ENCODE assay signal across 8 mouse cellular contexts in the genomic region with DNA sequence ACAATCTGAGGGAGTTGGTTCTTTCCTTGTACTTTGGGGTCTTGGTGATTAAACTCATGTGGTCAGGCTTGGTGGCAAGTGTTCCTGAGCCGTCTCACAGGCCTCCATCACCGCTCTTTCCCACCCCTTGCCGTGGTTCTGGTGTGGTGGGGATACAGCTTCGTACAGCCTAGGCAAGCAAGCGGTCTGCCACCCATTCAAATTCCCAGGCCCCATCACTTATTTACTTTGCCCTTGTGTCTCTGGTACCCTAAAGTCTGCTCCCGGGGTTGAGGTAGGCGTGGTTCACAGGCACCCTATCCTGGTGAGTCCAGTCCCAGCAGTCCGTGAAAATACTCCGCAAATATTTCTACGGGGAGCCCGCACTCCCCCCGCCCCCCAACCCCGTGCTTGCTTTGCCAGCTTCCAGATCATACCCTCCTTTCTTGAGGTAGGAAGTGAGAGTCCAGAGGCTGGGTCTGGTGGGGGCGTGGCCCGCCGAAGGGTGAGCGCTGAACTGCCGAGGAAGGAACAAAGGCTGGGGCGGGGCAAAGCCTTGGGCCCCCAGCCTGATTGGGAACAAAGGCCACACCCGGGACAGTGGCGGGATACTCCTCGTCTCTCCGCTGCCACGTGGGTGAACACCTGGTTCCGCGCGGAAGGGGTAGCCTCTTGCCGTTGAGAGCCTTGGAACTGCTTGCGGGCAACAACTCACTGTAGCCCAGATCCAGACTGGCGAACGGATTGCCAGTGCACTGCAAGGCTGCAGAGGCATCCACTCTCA. TPM values are rescaled to one million over a fixed set of nuclear protein-coding genes. Genes with fewer than 3 reads are reported as not detected.
DNase-seq lines count a peak whose midpoint lies in the region; ATAC-seq lines count a peak whose summit lies in the region.

No protein-coding gene starts in this region.

- DNase-seq in CD4-positive helper T cell, adult 2 months (ENCODE audit: low read depth, low spot score) = peak; percentile 81
- peak; percentile 70 for DNase-seq in adrenal gland, adult 8-10 months
- peak; percentile 88 for DNase-seq in lung, postnatal 36 days
- peak; percentile 88 for DNase-seq in retina, postnatal 1 day
- DNase-seq in urinary bladder, postnatal 36 days (ENCODE audit: low spot score in 2 of 2) = peak; percentile 69 to 81

- H3K4me1 ChIP-seq in embryonic facial prominence, embryonic 12.5 days = peaks cover 15% of the 10 kb centered on the region
- peaks cover 11 to 15% of the 10 kb centered on the region in 2 experiments for H3K4me1 ChIP-seq in heart, embryonic 14.5 days (ENCODE audit: control insufficient read depth in 2 of 2, insufficient read depth in 2 of 2, low read length in 2 of 2)
- H3K4me1 ChIP-seq in kidney, embryonic 16.5 days (ENCODE audit: insufficient read depth, low read length) = peaks cover 15% of the 10 kb centered on the region

- H3K4me3 ChIP-seq in embryonic facial prominence, embryonic 12.5 days = peak overlapping the region; percentile 93
- peak overlapping the region; percentile 86 to 95 for H3K4me3 ChIP-seq in heart, embryonic 14.5 days (ENCODE audit: control insufficient read depth in 1 of 2, insufficient read depth in 1 of 2, low read depth in 1 of 2, low read length in 2 of 2)
- H3K4me3 ChIP-seq in kidney, embryonic 16.5 days (ENCODE audit: low read length) = peak overlapping the region; percentile 95

- H3K36me3 ChIP-seq in embryonic facial prominence, embryonic 12.5 days = peaks cover 26% of the 10 kb centered on the region
- peaks cover 27% of the 10 kb centered on the region for H3K36me3 ChIP-seq in heart, embryonic 14.5 days (ENCODE audit: control insufficient read depth, insufficient read depth, low read length)
- peaks cover 25% of the 10 kb centered on the region for H3K36me3 ChIP-seq in kidney, embryonic 16.5 days (ENCODE audit: insufficient read depth, low read length)

- no peaks in the 10 kb centered on the region for H3K9me3 ChIP-seq in embryonic facial prominence, embryonic 12.5 days
- no peaks in the 10 kb centered on the region for H3K9me3 ChIP-seq in heart, embryonic 14.5 days (ENCODE audit: control insufficient read depth, low read length)
- H3K9me3 ChIP-seq in kidney, embryonic 16.5 days (ENCODE audit: low read length) = no peaks in the 10 kb centered on the region

- peak overlapping the region; percentile 66 for H3K9ac ChIP-seq in embryonic facial prominence, embryonic 12.5 days
- H3K9ac ChIP-seq in heart, embryonic 14.5 days (ENCODE audit: low read length) = peak overlapping the region; percentile 95
- H3K9ac ChIP-seq in kidney, embryonic 16.5 days (replicated peaks; ENCODE audit: low read length) = peak overlapping the region; percentile 98

- peak overlapping the region; percentile 100 for H3K27ac ChIP-seq in embryonic facial prominence, embryonic 12.5 days
- H3K27ac ChIP-seq in heart, embryonic 14.5 days (replicated peaks in 1 of 2; ENCODE audit: control insufficient read depth in 1 of 2, insufficient read depth in 1 of 2, low read depth in 2 of 2, low read length in 2 of 2) = peak overlapping the region; percentile 84 to 98
- peak overlapping the region; percentile 100 for H3K27ac ChIP-seq in kidney, embryonic 16.5 days (ENCODE audit: low read length)

- H3K4me2 ChIP-seq in embryonic facial prominence, embryonic 12.5 days (replicated peaks) = peak overlapping the region; percentile 99
- peak overlapping the region; percentile 92 for H3K4me2 ChIP-seq in heart, embryonic 14.5 days (ENCODE audit: low read length)
- H3K4me2 ChIP-seq in kidney, embryonic 16.5 days (replicated peaks; ENCODE audit: low read depth, low read length) = peak overlapping the region; percentile 98

- WGBS in embryonic facial prominence, embryonic 12.5 days = 3% methylated on average over 31 of the region's 31 CpGs
- WGBS in heart, embryonic 14.5 days = 5% methylated on average over 31 of the region's 31 CpGs
- 3% methylated on average over 31 of the region's 31 CpGs for WGBS in kidney, embryonic 16.5 days

- ATAC-seq in embryonic facial prominence, embryonic 12.5 days (ENCODE audit: insufficient number of reproducible peaks, insufficient read depth, low FRiP score, low TSS enrichment) = peak; percentile 65
- peak; percentile 49 for ATAC-seq in heart, embryonic 14.5 days (ENCODE audit: insufficient number of reproducible peaks, insufficient read depth, low FRiP score, low read depth)
- peak; percentile 79 for ATAC-seq in kidney, embryonic 16.5 days (ENCODE audit: low FRiP score, low TSS enrichment)

- H3K27me3 ChIP-seq in embryonic facial prominence, embryonic 12.5 days = no peaks in the 10 kb centered on the region
- H3K27me3 ChIP-seq in heart, embryonic 14.5 days (ENCODE audit: control insufficient read depth, insufficient read depth, low read length) = no peaks in the 10 kb centered on the region
- H3K27me3 ChIP-seq in kidney, embryonic 16.5 days (ENCODE audit: insufficient read depth, low read length) = no peaks in the 10 kb centered on the region

RNA-seq across cellular contexts. Expression of gene Chmp2a, which starts 11.7 kb away (rescaled TPM):
- total RNA-seq in adrenal gland, adult 8-10 months (2022) = 100 to 1,000 TPM; 235 to 249 (median 240) TPM
- 121 and 127 TPM in 2 replicates for polyA plus RNA-seq in embryonic facial prominence, embryonic 12.5 days (2016; fragmentation: Nextera tagmentation; extraction: Ambion mirVana)
- polyA plus RNA-seq in heart, embryonic 14.5 days (2014; fragmentation: Nextera tagmentation; extraction: Ambion mirVana) = 153 and 165 TPM in 2 replicates
- polyA plus RNA-seq in kidney, embryonic 16.5 days (2015; fragmentation: Nextera tagmentation; extraction: Ambion mirVana) = 159 and 162 TPM in 2 replicates

RNA-seq across cellular contexts. Expression of gene Zbtb45, which starts 13.1 kb away (rescaled TPM):
- 10 to 100 TPM; 15.2 to 19.9 (median 17.5) TPM for total RNA-seq in adrenal gland, adult 8-10 months (2022)
- polyA plus RNA-seq in embryonic facial prominence, embryonic 12.5 days (2016; fragmentation: Nextera tagmentation; extraction: Ambion mirVana) = 28.8 and 29.9 TPM in 2 replicates
- polyA plus RNA-seq in heart, embryonic 14.5 days (2014; fragmentation: Nextera tagmentation; extraction: Ambion mirVana) = 12.8 and 17.2 TPM in 2 replicates
- polyA plus RNA-seq in kidney, embryonic 16.5 days (2015; fragmentation: Nextera tagmentation; extraction: Ambion mirVana) = 28.3 and 29.2 TPM in 2 replicates

RNA-seq across cellular contexts. Expression of gene Ube2m, which starts 15.1 kb away (rescaled TPM):
- 100 to 1,000 TPM; 168 to 169 (median 168) TPM for total RNA-seq in adrenal gland, adult 8-10 months (2022)
- 166 and 183 TPM in 2 replicates for polyA plus RNA-seq in embryonic facial prominence, embryonic 12.5 days (2016; fragmentation: Nextera tagmentation; extraction: Ambion mirVana)
- polyA plus RNA-seq in heart, embryonic 14.5 days (2014; fragmentation: Nextera tagmentation; extraction: Ambion mirVana) = 151 and 180 TPM in 2 replicates
- 30.4 and 54.9 TPM in 2 replicates for polyA plus RNA-seq in kidney, embryonic 16.5 days (2015; fragmentation: Nextera tagmentation; extraction: Ambion mirVana)

RNA-seq across cellular contexts. Expression of gene Trim28, which starts 24.0 kb away (rescaled TPM):
- total RNA-seq in adrenal gland, adult 8-10 months (2022) = 100 to 1,000 TPM; 223 to 300 (median 260) TPM
- polyA plus RNA-seq in embryonic facial prominence, embryonic 12.5 days (2016; fragmentation: Nextera tagmentation; extraction: Ambion mirVana) = 480 and 495 TPM in 2 replicates
- 210 and 224 TPM in 2 replicates for polyA plus RNA-seq in heart, embryonic 14.5 days (2014; fragmentation: Nextera tagmentation; extraction: Ambion mirVana)
- polyA plus RNA-seq in kidney, embryonic 16.5 days (2015; fragmentation: Nextera tagmentation; extraction: Ambion mirVana) = 245 TPM in 2 replicates

RNA-seq across cellular contexts. Expression of gene Slc27a5, which starts 25.0 kb away (rescaled TPM):
- total RNA-seq in adrenal gland, adult 8-10 months (2022) = under 1 TPM in 2 of 4 experiments, not detected in 2; 0.18 to 0.32 TPM
- polyA plus RNA-seq in embryonic facial prominence, embryonic 12.5 days (2016; fragmentation: Nextera tagmentation; extraction: Ambion mirVana) = 0.09 TPM in 1 of 2 replicates, not detected in the other
- 0.08 TPM in 1 of 2 replicates, not detected in the other for polyA plus RNA-seq in heart, embryonic 14.5 days (2014; fragmentation: Nextera tagmentation; extraction: Ambion mirVana)
- 0.11 and 0.40 TPM in 2 replicates for polyA plus RNA-seq in kidney, embryonic 16.5 days (2015; fragmentation: Nextera tagmentation; extraction: Ambion mirVana)

Comparison
In these comparisons a context has a peak if more than half of its experiments do, and no peak if none do; other contexts are left out.
1. Peak in every context shown above with its lines: DNase-seq, ATAC-seq, H3K4me3 ChIP-seq and H3K27ac ChIP-seq.